Mouse (Mus musculus) layer of hippocampus, adult 9-11 months (tissue): Measurements from ENCODE around the gene Ihh.
A peak's percentile ranks its signal among the peaks of the same experiment; 100 is the strongest.

ENCODE experiments used
- DNase-seq: peaks from one replicate; pipeline ENCODE4 v3.0.0; 2022

Gene Ihh

GRCm38 (mm10) chr1:74951556-74952210 lies at the start of gene Ihh:
Gene Ihh, minus strand, starts transcription at chr1:74951672.
- DNase-seq = no peak

DNA sequence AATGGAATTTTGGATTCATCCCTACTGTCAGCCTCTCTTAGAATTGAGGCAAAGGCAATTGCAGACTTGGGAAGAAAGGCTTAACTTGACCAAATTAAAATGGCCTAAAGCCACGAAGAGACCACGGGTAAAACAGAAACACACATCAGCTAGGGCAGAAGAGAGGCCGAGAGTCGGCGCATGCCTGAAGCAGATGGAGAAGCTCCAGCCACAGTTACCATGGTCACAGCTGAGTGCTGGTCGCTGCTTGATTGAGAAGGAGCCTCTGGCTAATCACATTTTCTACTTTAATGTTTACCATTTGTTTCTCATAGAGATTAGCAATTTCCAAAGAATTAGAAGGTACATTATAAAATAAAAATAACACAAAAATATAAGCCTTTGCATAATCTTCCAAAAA lies 49.7 kb upstream of the Ihh start:
- peak; percentile 16 for DNase-seq

DNA sequence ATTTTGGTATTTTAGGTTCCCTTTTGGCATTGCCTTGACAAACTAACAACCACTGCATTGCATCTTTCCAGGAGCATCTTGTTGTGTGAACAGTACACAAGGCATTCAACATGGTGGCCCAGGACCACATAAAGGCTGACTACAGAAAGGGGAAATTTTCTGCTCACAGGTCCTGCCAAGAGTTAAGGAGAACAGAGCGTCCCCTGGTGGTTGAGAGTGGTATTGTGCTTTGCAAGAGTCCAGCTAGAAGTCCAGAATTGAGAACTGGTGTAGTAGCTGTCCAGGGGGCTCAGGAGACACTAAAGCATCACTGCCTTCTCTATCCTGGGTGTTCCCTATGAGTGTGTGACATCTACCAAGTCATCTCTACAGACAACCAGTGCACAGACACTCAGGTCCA lies 49.0 kb upstream of the Ihh start:
- no peak for DNase-seq

GRCm38 (mm10) chr1:74999173-74999572 lies 47.7 kb upstream of the Ihh start:
- DNase-seq = no peak

GRCm38 (mm10) chr1:74997231-74997630 lies 45.8 kb upstream of the Ihh start:
- DNase-seq = no peak

- DNase-seq = no peak
Measured at GRCm38 (mm10) chr1:74977001-74977400, 25.5 kb upstream of the Ihh start.

GRCm38 (mm10) chr1:74975936-74976335 lies 24.5 kb upstream of the Ihh start:
- DNase-seq = no peak

DNA sequence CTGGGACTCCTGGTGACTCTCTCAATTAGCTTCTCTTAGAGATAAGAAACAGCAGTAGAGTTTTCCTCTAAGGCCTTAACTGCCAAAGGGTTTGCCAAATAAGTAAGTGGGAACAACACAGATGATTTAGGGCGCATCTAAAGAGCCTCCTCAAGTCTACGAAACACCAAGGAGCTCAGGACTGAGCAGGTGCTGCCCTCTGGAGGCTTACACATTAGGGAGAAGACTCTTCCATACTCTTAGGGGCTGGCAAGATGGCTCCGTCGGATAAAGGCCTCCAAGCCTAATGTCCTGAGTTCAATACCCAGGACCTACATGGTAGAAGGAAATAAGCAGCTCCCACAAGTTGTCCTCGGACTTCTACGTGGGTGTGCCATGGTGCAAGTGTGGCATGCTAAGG lies 22.1 kb upstream of the Ihh start:
- DNase-seq = no peak

DNA sequence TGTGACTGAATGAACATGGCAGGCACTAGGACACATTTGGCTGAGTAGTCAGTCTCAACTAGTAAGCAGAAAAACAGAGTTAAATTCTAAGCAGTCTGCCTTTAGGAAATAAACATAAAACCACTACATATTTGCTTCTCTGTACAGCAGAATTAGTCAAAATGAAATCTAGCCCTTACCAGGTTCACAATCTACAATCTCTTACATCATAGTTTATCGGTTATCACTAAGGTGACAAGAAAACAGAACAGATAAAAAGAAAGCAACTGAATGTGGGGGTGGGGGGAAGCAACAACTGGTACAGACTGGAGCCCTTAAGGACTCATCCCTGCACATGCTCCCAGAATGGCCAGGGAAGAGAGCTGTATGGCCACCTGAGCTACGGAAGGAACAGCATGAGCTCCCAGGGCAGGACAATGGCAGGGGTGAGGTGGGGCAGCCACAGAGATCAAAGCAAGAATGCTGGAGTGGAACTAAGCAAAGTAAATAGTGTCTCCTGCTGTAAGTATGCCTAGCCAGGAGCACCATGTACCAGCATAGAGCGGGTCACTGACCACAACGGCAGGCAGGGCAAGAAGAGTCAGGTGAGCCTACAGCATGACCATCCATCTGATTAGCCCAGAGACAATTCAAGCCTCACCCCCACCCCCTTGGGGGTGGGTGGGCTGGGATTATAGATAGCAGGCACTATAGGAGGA lies 20.0 kb upstream of the Ihh start:
- no peak for DNase-seq

GRCm38 (mm10) chr1:74967962-74968580 lies 16.6 kb upstream of the Ihh start:
- no peak for DNase-seq

DNA sequence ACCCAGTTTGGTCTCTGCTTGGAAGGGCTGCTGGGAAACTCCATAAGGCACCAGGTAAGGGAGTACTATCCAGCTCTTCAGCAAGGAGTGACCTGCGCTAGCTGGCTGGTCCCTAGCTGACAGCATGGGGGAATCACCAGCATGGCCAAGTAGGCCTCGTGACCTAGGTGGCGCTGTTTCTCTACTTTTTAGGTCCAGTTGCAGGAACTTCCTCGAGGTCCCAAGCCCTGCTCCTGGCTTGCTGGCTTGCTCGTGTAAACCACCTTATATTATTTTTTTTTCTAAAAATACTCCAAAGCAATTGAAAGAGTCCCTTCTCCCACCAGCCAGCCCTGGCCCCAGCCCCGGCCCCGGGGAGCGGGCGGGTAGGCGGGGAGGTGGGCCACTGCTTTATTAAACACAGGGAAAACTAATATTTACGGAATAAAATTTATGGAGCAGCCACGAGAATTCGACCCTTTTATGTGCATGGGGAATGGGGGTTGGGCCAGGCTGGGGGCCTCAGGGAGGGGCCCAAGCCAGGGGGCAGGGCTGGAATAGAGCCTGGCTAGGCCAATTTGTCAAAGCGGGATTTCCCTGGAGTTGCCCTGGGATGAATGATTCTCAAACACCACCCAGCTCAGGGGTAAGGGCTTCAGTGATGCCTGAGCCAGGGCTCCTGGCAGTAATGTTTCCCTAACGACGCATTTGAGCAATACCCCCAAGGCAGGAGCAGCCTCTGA lies 13.2 kb upstream of the Ihh start:
- peak; percentile 66 for DNase-seq

GRCm38 (mm10) chr1:74962853-74963227 lies 11.4 kb upstream of the Ihh start:
- no peak for DNase-seq

DNA sequence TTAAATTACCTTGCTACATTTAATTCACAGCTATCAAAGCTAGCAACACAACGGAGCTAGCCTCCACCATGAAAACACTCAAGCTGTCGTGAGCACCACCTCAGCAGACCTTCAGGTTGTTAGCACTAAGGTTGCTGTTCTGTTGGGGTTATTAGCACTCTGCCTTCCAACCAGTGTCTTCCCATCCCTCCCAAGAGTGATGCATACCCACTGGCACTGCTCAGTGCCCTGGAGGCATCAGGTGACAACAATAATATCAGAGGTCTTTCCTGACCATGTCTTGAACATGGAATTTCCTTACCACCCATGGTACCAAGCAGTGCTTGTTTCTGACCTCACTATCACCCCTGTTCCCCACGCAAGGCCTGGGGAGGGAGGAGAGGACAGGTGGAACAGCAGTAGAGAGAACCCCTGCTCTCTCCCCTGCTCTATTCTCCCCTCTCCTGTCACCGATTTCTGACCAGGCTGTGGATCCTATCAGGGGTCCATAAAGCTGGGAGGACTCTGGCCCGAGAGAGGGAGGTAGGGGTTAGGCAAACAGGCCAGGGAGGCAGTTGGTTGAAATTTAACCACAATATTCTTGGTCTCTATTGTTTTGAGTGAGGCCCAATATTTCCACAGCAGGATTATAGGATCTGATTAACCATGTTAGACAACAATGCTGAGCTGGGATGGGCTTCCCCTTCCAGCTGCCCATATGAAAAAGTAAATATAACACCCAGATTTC lies 10.8 kb upstream of the Ihh start:
- no peak for DNase-seq

DNA sequence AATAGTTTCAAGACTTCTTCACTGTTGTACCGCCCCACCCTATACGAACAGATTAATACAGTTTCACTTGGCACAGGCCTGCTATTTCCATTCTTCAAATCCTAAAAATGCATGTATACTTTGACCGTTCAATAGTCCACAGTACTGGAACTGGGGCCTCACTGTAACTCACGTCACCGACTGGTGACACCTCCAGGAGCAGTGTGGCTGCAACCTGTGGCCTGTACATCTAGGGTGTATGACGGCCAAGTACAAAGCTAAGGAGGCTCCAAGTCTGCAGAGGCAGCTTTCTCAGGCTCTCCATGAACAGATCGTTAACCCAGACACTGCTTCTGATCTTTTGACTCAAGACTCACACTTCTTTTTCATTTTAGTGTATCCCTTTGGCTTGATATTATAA lies 10.2 kb upstream of the Ihh start:
- no peak for DNase-seq

- DNase-seq = no peak
Measured at GRCm38 (mm10) chr1:74960059-74960458, 8.6 kb upstream of the Ihh start.

DNA sequence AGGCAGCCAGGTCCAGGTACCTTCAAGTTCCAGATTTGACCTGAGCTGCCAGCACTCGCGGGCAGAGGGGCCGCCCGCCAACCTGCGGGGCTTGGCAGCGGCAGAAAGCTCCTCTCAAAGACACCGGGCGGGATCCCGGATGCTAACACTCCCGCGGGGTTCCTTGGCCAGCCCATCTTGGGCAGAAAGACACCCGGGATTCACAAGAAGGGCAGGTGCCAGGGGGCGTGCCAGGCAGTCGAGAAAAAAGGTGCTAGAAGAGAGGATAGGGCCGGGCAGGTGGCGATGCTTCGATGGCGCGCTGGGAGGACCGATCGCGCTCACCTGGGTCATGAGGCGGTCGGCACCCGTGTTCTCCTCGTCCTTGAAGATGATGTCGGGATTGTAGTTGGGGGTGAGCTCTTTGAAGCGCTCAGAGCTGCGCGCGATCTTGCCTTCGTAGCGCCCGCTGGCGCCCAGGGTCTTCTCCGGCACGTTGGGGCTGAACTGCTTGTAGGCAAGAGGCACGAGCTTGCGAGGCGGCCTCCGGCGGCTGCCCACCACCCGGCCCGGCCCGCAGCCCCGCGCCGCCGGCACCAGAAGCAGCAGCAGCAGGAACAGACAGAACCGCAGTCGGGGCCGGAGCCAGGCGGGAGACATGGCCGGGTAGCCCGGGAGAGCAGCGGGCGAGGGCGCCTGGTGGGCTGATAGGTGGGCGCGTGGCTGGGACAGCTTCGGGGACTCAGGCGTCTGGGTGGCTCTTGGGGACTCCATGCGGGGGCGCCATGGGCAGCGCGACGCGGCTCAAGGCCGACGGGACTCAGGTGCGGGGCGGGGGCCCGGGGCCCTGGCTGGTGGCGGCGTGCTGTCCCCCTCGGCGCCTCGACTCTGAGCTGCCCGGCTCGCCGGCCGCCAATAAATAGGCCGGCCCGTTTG lies 639 bp downstream of the Ihh start:
- DNase-seq = no peak

GRCm38 (mm10) chr1:74950066-74950465 lies 1.4 kb downstream of the Ihh start:
- no peak for DNase-seq

- DNase-seq = no peak
Measured at GRCm38 (mm10) chr1:74949666-74950050, 1.8 kb downstream of the Ihh start.

DNA sequence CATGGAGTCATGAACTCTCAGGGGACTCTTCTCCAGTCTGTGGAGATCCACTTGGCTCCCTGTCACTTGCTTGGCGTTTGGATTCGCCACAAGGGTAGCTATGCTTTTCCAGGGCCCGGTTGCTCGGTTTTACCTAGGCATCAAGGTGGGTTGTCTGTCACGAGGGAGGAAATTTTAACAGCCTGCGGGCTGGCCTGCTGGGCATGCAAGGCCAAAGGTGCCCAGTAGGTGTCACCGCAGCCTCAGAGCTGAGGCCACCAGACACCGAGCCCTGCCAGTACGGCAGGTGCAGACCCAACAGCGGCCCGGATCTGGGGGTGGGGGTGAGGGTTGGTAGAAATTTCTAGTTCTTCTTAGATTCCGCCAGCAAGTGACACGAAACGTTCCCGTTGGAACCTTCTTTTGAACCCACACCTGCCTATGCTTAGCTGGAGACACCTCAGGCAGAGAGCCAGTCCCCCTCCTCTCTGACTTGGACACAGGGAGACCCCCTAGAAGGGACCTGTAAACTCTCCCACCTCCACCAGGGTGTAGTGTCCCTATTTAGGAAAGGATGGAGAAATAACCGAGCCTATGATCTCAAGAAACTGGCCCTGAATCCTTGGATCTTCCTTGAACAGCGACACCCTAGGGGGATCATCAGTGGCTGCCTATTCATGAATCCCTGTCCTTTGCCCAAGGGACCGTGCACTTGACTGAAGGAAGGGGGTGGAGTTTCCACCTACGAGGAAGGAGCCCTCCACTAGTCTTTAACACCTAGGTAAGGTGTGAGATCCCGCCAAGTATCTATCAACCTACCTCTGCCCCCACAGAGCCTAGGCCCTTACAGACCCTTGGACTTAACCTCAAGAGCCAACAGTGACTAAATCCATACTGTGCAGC lies 2.4 kb downstream of the Ihh start:
- DNase-seq = peak; percentile 33

DNA sequence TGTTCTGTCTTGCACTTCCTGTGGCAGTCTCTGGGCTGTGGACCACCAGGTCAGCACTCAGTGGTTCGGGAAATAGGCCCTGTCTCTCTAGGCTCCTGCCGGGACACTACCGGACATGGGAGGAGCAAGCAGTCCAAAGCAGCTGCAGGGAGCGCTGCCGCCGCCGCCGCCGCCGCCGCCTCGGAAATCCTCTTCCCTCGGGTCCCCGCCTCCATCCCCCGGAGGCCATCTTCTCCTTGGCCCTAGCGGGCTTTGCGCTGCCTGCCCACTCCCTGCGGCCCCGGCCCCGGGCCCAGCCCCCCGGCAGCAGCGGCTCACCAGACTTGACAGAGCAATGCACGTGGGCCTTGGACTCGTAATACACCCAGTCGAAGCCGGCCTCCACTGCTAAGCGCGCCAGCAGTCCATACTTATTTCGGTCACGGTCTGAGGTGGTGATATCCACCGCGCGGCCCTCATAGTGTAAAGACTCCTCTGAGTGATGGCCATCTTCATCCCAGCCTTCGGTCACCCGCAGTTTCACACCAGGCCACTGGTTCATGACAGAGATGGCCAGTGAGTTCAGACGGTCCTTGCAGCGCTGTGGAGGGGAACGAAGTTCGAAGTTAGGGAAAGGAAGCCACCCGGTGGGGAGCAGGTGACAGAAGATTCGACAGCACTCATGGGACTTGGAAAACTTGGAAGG lies 3.3 kb downstream of the Ihh start:
- no peak for DNase-seq
